Mouse (Mus musculus) hindbrain, embryonic 15.5 days (tissue): ENCODE measurements around the gene Kcnj11. TPM values are rescaled to one million over a fixed set of nuclear protein-coding genes. Genes with fewer than 3 reads are reported as not detected.

Experiments
- ATAC-seq: fragments of 200-750 bp; cut with Nextera tagmentation; 2 replicates; pipeline ENCODE4 v1.8.0; 2017; ENCODE audit warnings: low read depth, moderate number of reproducible peaks, moderate TSS enrichment; ENCODE audit not compliant: low FRiP score
- H3K27ac ChIP-seq: fragments of 300-500 bp; sonication (generic); replicated peaks from 2 replicates; pipeline ENCODE4 v1.5.1; 2015; ENCODE audit warnings: mild to moderate bottlenecking, inconsistent platforms
- H3K27me3 ChIP-seq: fragments of 300-500 bp; sonication (generic); 2 replicates; pipeline ENCODE4 v1.6.1; 2015; ENCODE audit warnings: control low read depth, inconsistent platforms
- H3K36me3 ChIP-seq: fragments of 300-500 bp; sonication (generic); 2 replicates; pipeline ENCODE4 v1.6.1; 2015; ENCODE audit warnings: control low read depth, inconsistent platforms
- H3K4me1 ChIP-seq: fragments of 300-500 bp; sonication (generic); replicated peaks from 2 replicates; pipeline ENCODE4 v1.6.1; 2015; ENCODE audit warnings: control low read depth, inconsistent platforms
- H3K4me2 ChIP-seq: fragments of 300-500 bp; sonication (generic); 2 replicates; pipeline ENCODE4 v1.6.1; 2015; ENCODE audit warnings: moderate library complexity, mild to moderate bottlenecking, inconsistent platforms
- H3K4me3 ChIP-seq: fragments of 300-500 bp; sonication (generic); 2 replicates; pipeline ENCODE4 v1.5.1; 2015; ENCODE audit warnings: mild to moderate bottlenecking, inconsistent platforms
- H3K9ac ChIP-seq: fragments of 300-500 bp; sonication (generic); 2 replicates; pipeline ENCODE4 v1.6.1; 2015; ENCODE audit warnings: inconsistent platforms
- H3K9me3 ChIP-seq: fragments of 300-500 bp; sonication (generic); 2 replicates; pipeline ENCODE4 v1.6.1; 2016; ENCODE audit warnings: control low read depth, inconsistent platforms
- WGBS: fragments of 180-500 bp; shearing (Covaris S2); methylation state at CpG from one replicate; pipeline ENCODE4 v1.1.7; 2015; 5-methylcytosine and 5-hydroxymethylcytosine counted together
- polyA plus RNA-seq: library from polyadenylated mRNA; unstranded; fragments of >200 nt; fragmentation: Nextera tagmentation; extraction: Ambion mirVana; gene quantifications from 2 replicates; pipeline ENCODE4 v1.2.1, GENCODE M21; 2015

Gene Kcnj11
- polyA plus RNA-seq, 1 experiment from 2014 or later: 3.3 TPM

DNA sequence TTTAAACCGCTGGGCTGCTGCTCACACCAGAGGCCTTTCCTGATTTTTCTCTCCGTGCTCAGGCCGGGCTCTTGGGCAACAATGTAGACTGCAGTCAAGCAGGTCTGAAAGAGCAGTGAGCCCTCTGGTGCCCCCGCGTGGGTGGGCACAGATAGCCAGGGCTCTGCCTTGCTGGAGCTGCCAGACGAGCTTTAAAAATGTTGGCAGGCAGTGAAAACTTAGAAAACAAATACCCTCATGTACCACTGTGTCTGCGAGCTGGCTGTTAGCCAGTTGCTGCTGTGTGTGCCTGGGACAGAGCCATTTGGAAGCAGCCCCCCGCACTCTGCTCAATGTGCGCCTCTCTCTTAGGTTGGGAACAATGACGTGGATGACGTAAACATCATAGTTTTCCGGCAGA lies 22.9 kb downstream of the Kcnj11 start:
- H3K27ac ChIP-seq: no peak overlapping the region
- H3K4me1 ChIP-seq: no peaks in the 10 kb centered on the region
- peak; percentile 73; the same call in 1 of the 2 replicates for ATAC-seq
- no peaks in the 10 kb centered on the region for H3K27me3 ChIP-seq
- H3K9ac ChIP-seq: no peak overlapping the region
- no peaks in the 10 kb centered on the region for H3K9me3 ChIP-seq
- WGBS: 69% methylated on average over 12 of the region's 12 CpGs
- no peak overlapping the region for H3K4me3 ChIP-seq
- no peak overlapping the region for H3K4me2 ChIP-seq
- peaks cover 68% of the 10 kb centered on the region for H3K36me3 ChIP-seq

DNA sequence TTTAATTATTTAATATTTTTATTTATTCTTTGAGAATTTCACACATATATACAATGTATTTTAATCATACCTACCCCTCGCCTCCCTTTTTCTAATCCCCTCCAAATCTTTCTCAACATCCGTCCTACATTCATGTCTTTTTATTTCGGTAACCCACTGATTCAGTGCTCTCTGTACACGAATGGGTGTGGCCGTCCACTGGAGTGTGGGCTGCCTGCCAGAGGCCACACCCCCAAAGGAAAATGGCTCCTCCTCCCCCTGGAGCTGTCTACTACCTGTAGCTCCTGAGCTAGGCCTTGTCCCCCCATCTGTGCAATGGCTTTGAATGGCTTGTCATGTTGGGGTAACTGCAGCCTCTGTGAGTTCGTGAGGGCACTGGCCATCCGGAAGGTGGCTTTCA lies 23.7 kb downstream of the Kcnj11 start:
- no peaks in the 10 kb centered on the region for H3K4me1 ChIP-seq
- WGBS: 88% methylated on average over 7 of the region's 7 CpGs
- peaks cover 68% of the 10 kb centered on the region for H3K36me3 ChIP-seq
- no peak overlapping the region for H3K27ac ChIP-seq
- no peaks in the 10 kb centered on the region for H3K9me3 ChIP-seq
- no peak for ATAC-seq
- H3K4me3 ChIP-seq: no peak overlapping the region
- no peak overlapping the region for H3K4me2 ChIP-seq
- H3K9ac ChIP-seq: no peak overlapping the region
- no peaks in the 10 kb centered on the region for H3K27me3 ChIP-seq

GRCm38 (mm10) chr7:46068831-46069230 lies 31.7 kb downstream of the Kcnj11 start:
- Histone ChIP-seq H3K9me3 (no peaks in the 10 kb centered on the region), H3K27me3 (no peaks in the 10 kb centered on the region), H3K9ac (no peak overlapping the region), H3K27ac (no peak overlapping the region), H3K4me2 (no peak overlapping the region), H3K36me3 (peaks cover 82% of the 10 kb centered on the region), H3K4me3 (no peak overlapping the region), H3K4me1 (no peaks in the 10 kb centered on the region)
- ATAC-seq: no peak
- 95% methylated on average over 8 of the region's 8 CpGs for WGBS

DNA sequence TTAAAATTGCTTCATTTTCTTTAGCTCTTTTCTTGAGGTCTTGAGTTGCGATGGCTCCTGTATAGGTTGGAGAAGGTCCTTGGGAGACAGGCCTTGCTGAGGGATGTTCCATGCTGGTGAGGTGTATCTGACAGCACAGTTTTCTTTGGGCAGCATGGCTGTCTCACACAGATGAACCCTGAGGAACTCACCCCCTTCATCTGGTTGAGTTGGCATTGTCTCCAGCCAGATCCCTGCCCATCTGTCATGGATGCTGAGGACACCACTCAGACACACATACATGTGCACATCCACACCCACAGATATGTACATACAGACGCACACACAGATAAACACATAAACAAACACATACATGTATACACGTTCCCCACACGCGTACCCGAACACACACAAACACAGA lies 37.3 kb downstream of the Kcnj11 start:
- H3K4me1 ChIP-seq: no peaks in the 10 kb centered on the region
- no peaks in the 10 kb centered on the region for H3K9me3 ChIP-seq
- H3K27me3 ChIP-seq: no peaks in the 10 kb centered on the region
- 96% methylated on average over 6 of the region's 6 CpGs for WGBS
- H3K27ac ChIP-seq: no peak overlapping the region
- H3K36me3 ChIP-seq: peaks cover 68% of the 10 kb centered on the region
- ATAC-seq: no peak
- H3K4me2 ChIP-seq: no peak overlapping the region
- H3K9ac ChIP-seq: no peak overlapping the region
- H3K4me3 ChIP-seq: no peak overlapping the region

- Histone ChIP-seq H3K9me3 (no peaks in the 10 kb centered on the region), H3K27ac (no peak overlapping the region), H3K36me3 (peaks cover 72% of the 10 kb centered on the region), H3K4me3 (no peak overlapping the region), H3K27me3 (no peaks in the 10 kb centered on the region), H3K4me2 (no peak overlapping the region), H3K9ac (no peak overlapping the region), H3K4me1 (no peaks in the 10 kb centered on the region)
- WGBS: 98% methylated on average over 16 of the region's 16 CpGs
- no peak for ATAC-seq
Measured at GRCm38 (mm10) chr7:46061614-46062013, 39.0 kb downstream of the Kcnj11 start.

- H3K4me3 ChIP-seq: no peak overlapping the region
- peaks cover 70% of the 10 kb centered on the region for H3K36me3 ChIP-seq
- no peaks in the 10 kb centered on the region for H3K27me3 ChIP-seq
- no peak overlapping the region for H3K4me2 ChIP-seq
- 96% methylated on average over 8 of the region's 8 CpGs for WGBS
- H3K9ac ChIP-seq: no peak overlapping the region
- no peaks in the 10 kb centered on the region for H3K4me1 ChIP-seq
- no peak overlapping the region for H3K27ac ChIP-seq
- no peak for ATAC-seq
- H3K9me3 ChIP-seq: no peaks in the 10 kb centered on the region
Measured at GRCm38 (mm10) chr7:46060688-46061087, 39.9 kb downstream of the Kcnj11 start.

GRCm38 (mm10) chr7:46058882-46059281 lies 41.7 kb downstream of the Kcnj11 start:
- H3K36me3 ChIP-seq: peaks cover 82% of the 10 kb centered on the region
- no peak overlapping the region for H3K4me2 ChIP-seq
- no peak overlapping the region for H3K9ac ChIP-seq
- H3K27ac ChIP-seq: no peak overlapping the region
- H3K9me3 ChIP-seq: no peaks in the 10 kb centered on the region
- no peak for ATAC-seq
- H3K27me3 ChIP-seq: no peaks in the 10 kb centered on the region
- no peaks in the 10 kb centered on the region for H3K4me1 ChIP-seq
- no peak overlapping the region for H3K4me3 ChIP-seq
- WGBS: 96% methylated on average over 11 of the region's 11 CpGs

GRCm38 (mm10) chr7:46053566-46053965 lies 47.0 kb downstream of the Kcnj11 start:
- no peaks in the 10 kb centered on the region for H3K27me3 ChIP-seq
- peaks cover 60% of the 10 kb centered on the region for H3K36me3 ChIP-seq
- no peak overlapping the region for H3K4me3 ChIP-seq
- no peak overlapping the region for H3K4me2 ChIP-seq
- H3K4me1 ChIP-seq: no peaks in the 10 kb centered on the region
- no peaks in the 10 kb centered on the region for H3K9me3 ChIP-seq
- no peak overlapping the region for H3K27ac ChIP-seq
- WGBS: 83% methylated on average over 3 of the region's 3 CpGs
- H3K9ac ChIP-seq: no peak overlapping the region
- no peak for ATAC-seq

GRCm38 (mm10) chr7:46052161-46052821 lies 48.3 kb downstream of the Kcnj11 start:
- no peak overlapping the region for H3K9ac ChIP-seq
- H3K4me1 ChIP-seq: no peaks in the 10 kb centered on the region
- no peak overlapping the region for H3K4me3 ChIP-seq
- peak; percentile 37; the same call in 1 of the 2 replicates for ATAC-seq
- no peak overlapping the region for H3K4me2 ChIP-seq
- H3K27me3 ChIP-seq: no peaks in the 10 kb centered on the region
- WGBS: 89% methylated on average over 4 of the region's 4 CpGs
- no peaks in the 10 kb centered on the region for H3K9me3 ChIP-seq
- H3K27ac ChIP-seq: no peak overlapping the region
- H3K36me3 ChIP-seq: peaks cover 56% of the 10 kb centered on the region

DNA sequence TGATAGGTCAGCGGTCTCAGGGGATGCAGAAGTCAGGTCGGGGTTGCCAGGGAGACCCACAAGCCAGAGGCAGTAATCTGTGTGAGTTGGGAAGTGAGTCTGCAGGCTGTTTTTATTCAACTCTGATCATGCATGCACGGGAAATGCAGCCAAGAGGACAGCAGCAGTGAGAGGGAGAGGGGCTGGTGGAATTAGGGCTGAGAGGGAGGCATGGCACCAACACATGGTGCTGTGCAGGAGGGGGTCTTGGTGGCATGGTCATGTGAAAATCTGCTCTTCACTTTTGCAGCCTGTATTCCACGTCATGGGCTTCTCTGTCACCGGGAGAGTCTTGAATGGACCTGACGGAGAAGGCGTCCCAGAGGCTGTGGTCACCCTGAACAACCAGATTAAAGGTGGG lies 50.6 kb downstream of the Kcnj11 start:
- no peak overlapping the region for H3K9ac ChIP-seq
- no peak overlapping the region for H3K4me2 ChIP-seq
- peaks cover 53% of the 10 kb centered on the region for H3K36me3 ChIP-seq
- H3K4me3 ChIP-seq: no peak overlapping the region
- 68% methylated on average over 7 of the region's 7 CpGs for WGBS
- no peaks in the 10 kb centered on the region for H3K27me3 ChIP-seq
- H3K9me3 ChIP-seq: no peaks in the 10 kb centered on the region
- H3K4me1 ChIP-seq: no peaks in the 10 kb centered on the region
- no peak for ATAC-seq
- H3K27ac ChIP-seq: no peak overlapping the region

GRCm38 (mm10) chr7:46047873-46048562 lies 52.5 kb downstream of the Kcnj11 start:
- Histone ChIP-seq H3K9ac (no peak overlapping the region), H3K27me3 (no peaks in the 10 kb centered on the region)
- ATAC-seq: no peak

DNA sequence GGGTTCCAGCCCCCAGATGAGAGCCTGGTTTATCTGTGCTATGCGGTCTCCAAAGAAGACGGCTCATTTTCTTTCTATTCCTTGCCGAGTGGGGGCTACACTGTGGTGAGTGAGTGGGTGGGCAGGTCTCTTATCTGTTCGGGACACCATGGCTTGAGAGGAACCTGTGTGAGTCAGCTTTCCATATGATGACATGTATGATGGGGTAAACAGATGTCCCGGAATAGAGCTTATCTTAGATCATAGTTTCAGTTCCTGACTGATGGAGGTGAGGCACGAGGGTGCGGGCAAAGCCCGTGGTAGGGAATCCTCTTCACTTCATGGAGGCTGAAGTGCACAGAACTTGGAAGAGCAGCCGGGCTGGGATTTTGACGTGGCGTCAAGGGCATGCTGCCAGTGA lies 54.7 kb downstream of the Kcnj11 start:
- Histone ChIP-seq H3K4me3 (no peak overlapping the region), H3K36me3 (peaks cover 63% of the 10 kb centered on the region), H3K9ac (no peak overlapping the region), H3K4me1 (no peaks in the 10 kb centered on the region), H3K9me3 (no peaks in the 10 kb centered on the region), H3K27ac (no peak overlapping the region), H3K4me2 (no peak overlapping the region), H3K27me3 (no peaks in the 10 kb centered on the region)
- ATAC-seq: no peak
- WGBS: 95% methylated on average over 11 of the region's 11 CpGs

More at GRCm38 (mm10) chr7:46047873-46048562, 52.5 kb downstream of the Kcnj11 start:
- 96% methylated on average over 13 of the region's 13 CpGs for WGBS
- Histone ChIP-seq H3K9me3 (no peaks in the 10 kb centered on the region), H3K4me3 (no peak overlapping the region), H3K27ac (no peak overlapping the region), H3K36me3 (peaks cover 55% of the 10 kb centered on the region), H3K4me1 (no peaks in the 10 kb centered on the region), H3K4me2 (no peak overlapping the region)
